Mouse (Mus musculus): ENCODE measurements at regions not wholly inside any gene's neighbourhood (a gene's known extent, or its start where the extent isn't known, plus 50 kb on each side); places are given as distances from the start of the nearest gene placed in this dataset.
A peak's percentile ranks its signal among the peaks of the same experiment; 100 is the strongest.

- DNase-seq (ENCODE audit: low read depth, low spot score): no peak
Observed at GRCm38 (mm10) chr7:37337616-37338015, 435.8 kb downstream of the Zfp536 start.

- no peak for DNase-seq (ENCODE audit: low read depth, low spot score)
Observed at GRCm38 (mm10) chr7:37338067-37338501, 435.4 kb downstream of the Zfp536 start.

GRCm38 (mm10) chr7:37342613-37343012 lies 430.8 kb downstream of the Zfp536 start:
- no peak for DNase-seq (ENCODE audit: low read depth, low spot score)

- no peak for DNase-seq (ENCODE audit: low read depth, low spot score)
Observed at GRCm38 (mm10) chr7:37343021-37343593, 430.3 kb downstream of the Zfp536 start.

- no peak for DNase-seq (ENCODE audit: low read depth, low spot score)
Observed at GRCm38 (mm10) chr7:37343691-37344233, 429.7 kb downstream of the Zfp536 start.

GRCm38 (mm10) chr7:37346041-37346440 lies 427.4 kb downstream of the Zfp536 start:
- peak; percentile 74 for DNase-seq (ENCODE audit: low read depth, low spot score)

- peak; percentile 87 for DNase-seq (ENCODE audit: low read depth, low spot score)
Observed at GRCm38 (mm10) chr7:37357647-37358395, 415.6 kb downstream of the Zfp536 start.

- DNase-seq (ENCODE audit: low read depth, low spot score): no peak
Observed at GRCm38 (mm10) chr7:37358492-37358891, 414.9 kb downstream of the Zfp536 start.

- DNase-seq (ENCODE audit: low read depth, low spot score): no peak
Observed at GRCm38 (mm10) chr7:37359473-37359872, 414.0 kb downstream of the Zfp536 start.

GRCm38 (mm10) chr7:37360171-37360570 lies 413.3 kb downstream of the Zfp536 start:
- DNase-seq (ENCODE audit: low read depth, low spot score): no peak

GRCm38 (mm10) chr7:37361802-37362441 lies 411.5 kb downstream of the Zfp536 start:
- DNase-seq (ENCODE audit: low read depth, low spot score): no peak

GRCm38 (mm10) chr7:37362879-37363278 lies 410.6 kb downstream of the Zfp536 start:
- DNase-seq (ENCODE audit: low read depth, low spot score): no peak

- DNase-seq (ENCODE audit: low read depth, low spot score): no peak
Observed at GRCm38 (mm10) chr7:37363629-37364175, 409.7 kb downstream of the Zfp536 start.

GRCm38 (mm10) chr7:37364221-37364620 lies 409.2 kb downstream of the Zfp536 start:
- no peak for DNase-seq (ENCODE audit: low read depth, low spot score)

- DNase-seq (ENCODE audit: low read depth, low spot score): no peak
Observed at GRCm38 (mm10) chr7:37366006-37366405, 407.4 kb downstream of the Zfp536 start.

- DNase-seq (ENCODE audit: low read depth, low spot score): no peak
Observed at GRCm38 (mm10) chr7:37369698-37370097, 403.7 kb downstream of the Zfp536 start.

GRCm38 (mm10) chr7:37373864-37374263 lies 399.6 kb downstream of the Zfp536 start:
- DNase-seq (ENCODE audit: low read depth, low spot score): peak; percentile 76

- no peak for DNase-seq (ENCODE audit: low read depth, low spot score)
Observed at GRCm38 (mm10) chr7:37375044-37375443, 398.4 kb downstream of the Zfp536 start.

GRCm38 (mm10) chr7:37375591-37375990 lies 397.9 kb downstream of the Zfp536 start:
- DNase-seq (ENCODE audit: low read depth, low spot score): no peak

GRCm38 (mm10) chr7:37376207-37376606 lies 397.2 kb downstream of the Zfp536 start:
- DNase-seq (ENCODE audit: low read depth, low spot score): no peak

GRCm38 (mm10) chr7:37377889-37378521 lies 395.4 kb downstream of the Zfp536 start:
- DNase-seq (ENCODE audit: low read depth, low spot score): no peak

GRCm38 (mm10) chr7:37387871-37388270 lies 385.6 kb downstream of the Zfp536 start:
- no peak for DNase-seq (ENCODE audit: low read depth, low spot score)
